Mouse (Mus musculus): ENCODE measurements around the gene Scamp1. TPM values are rescaled to one million over a fixed set of nuclear protein-coding genes. Genes with fewer than 3 reads are reported as not detected.

Scamp1 gene
- polyA plus RNA-seq, 1 experiment = 29.2 TPM

DNA sequence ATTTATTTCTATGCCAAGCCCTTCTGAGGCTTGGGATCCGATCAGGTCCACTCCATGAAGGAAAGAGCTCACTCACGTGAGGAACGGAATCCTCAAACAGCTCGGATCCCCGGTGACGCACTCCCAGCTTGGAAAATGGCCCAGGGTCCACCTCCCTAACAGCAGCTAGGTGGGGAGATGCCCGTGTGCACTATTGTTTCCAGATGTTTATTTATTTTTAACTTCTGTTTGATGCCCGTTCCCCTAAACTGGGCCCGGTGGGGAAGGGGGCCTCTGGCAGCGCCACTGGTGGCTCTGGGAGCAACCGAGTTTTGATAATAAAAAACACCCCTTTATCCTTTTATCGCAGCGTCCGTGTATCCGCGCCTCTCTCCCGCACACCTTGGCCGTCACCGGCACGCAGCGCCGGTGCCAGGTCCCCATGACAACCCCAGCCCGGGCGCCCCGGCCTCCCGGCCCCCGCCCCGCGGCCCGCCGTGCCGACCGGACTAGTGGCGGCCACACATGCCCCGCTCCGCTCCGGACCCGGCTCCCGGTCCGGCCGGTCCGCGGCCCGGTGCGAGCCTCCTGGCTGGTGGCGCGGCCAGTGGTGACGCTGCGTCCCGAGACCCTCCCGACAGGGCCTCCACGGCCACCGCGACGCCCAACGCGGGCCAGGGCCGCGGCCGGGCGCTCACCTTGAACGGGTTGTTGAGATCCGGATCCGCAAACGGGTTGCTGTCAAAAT, 951 bp downstream of the Scamp1 start:
- DNase-seq = peak; percentile 60
- peaks cover 3% of the 10 kb centered on the region; the same call in 1 of the 2 replicates for H3K4me1 ChIP-seq (ENCODE audit: control insufficient read depth, insufficient read depth, low read length)
- no peak for TF ChIP-seq CTCF (IDR thresholded peaks at IDR 0.05; ENCODE audit: insufficient read depth, low read length)
- no peak for TF ChIP-seq POLR2A (IDR thresholded peaks at IDR 0.05; ENCODE audit: borderline replicate concordance, extremely low read depth, low read depth, low read length)
- under 1% methylated on average over 60 of the region's 65 CpGs for WGBS
- H3K4me3 ChIP-seq (replicated peaks; ENCODE audit: extremely low read depth, low read depth, low read length) = peak overlapping the region; percentile 82

DNA sequence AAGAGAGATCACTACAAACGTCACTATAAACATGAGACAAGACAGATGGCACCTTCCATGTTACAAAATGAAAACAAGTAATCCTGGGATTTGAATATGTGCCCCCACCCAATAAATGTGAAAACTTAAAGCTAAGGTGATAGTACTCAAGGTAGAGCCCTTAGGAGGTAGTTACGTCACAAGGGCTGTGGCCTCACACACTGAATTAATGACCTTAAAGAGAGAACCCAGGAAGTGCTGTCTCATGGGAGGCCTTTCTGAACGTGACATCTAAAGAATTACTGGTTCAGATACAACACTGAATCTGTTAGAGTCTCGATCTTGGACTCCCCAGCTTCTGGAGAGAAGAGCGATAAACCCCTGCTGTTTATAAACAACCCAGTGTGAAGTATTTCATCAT, 6.2 kb downstream of the Scamp1 start:
- Histone ChIP-seq H3K4me1 (ENCODE audit: control insufficient read depth, insufficient read depth, low read length) (peaks cover 3% of the 10 kb centered on the region), H3K4me3 (replicated peaks; ENCODE audit: extremely low read depth, low read depth, low read length) (no peak overlapping the region)
- DNase-seq = no peak
- TF ChIP-seq CTCF (IDR thresholded peaks at IDR 0.05; ENCODE audit: insufficient read depth, low read length) = no peak
- no peak for TF ChIP-seq POLR2A (IDR thresholded peaks at IDR 0.05; ENCODE audit: borderline replicate concordance, extremely low read depth, low read depth, low read length)
- WGBS = 51% methylated on average over 5 of the region's 5 CpGs

DNA sequence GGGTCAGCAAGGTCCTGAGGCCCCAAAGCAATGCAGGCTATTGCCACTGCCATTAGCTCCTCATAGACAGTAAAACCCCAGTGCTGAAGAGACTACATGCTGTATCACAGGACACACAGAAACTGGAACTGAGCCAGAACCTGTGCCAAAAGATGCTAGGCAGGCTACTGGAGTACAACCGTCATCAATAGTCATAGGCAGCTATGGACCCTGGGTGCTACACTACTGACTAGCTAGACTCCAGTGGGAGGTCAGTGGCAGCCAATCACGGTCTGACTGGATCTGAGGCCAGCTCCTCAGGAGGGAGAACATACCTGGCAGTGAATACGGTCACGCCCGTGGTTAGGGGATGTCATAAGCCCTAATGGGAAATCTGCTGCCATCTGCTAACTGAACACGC, 14.4 kb downstream of the Scamp1 start:
- 96% methylated on average over 6 of the region's 6 CpGs for WGBS
- no peak for TF ChIP-seq POLR2A (IDR thresholded peaks at IDR 0.05; ENCODE audit: borderline replicate concordance, extremely low read depth, low read depth, low read length)
- no peak for TF ChIP-seq CTCF (IDR thresholded peaks at IDR 0.05; ENCODE audit: insufficient read depth, low read length)
- no peak overlapping the region for H3K4me3 ChIP-seq (replicated peaks; ENCODE audit: extremely low read depth, low read depth, low read length)
- no peak for DNase-seq
- H3K4me1 ChIP-seq (ENCODE audit: control insufficient read depth, insufficient read depth, low read length) = peaks cover 6% of the 10 kb centered on the region

DNA sequence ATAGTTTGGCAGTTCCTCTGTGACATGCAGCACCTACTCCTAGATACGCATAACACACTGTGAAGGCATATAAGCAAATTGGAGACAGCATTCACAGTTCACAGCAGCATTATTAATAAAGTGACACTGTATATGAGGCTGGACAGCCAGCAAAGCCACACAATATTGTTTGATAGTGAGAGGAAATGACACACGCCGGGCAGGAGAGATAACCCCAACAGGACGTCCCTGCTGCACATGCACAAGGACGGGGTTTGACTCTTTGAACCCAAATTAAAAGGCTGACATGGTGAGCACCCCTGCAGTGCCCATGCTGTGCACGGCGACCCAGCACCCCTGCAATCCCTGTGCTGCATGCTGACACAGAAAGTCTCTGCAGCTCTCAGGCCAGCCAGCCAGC, 17.5 kb downstream of the Scamp1 start:
- peaks cover 6% of the 10 kb centered on the region for H3K4me1 ChIP-seq (ENCODE audit: control insufficient read depth, insufficient read depth, low read length)
- no peak overlapping the region for H3K4me3 ChIP-seq (replicated peaks; ENCODE audit: extremely low read depth, low read depth, low read length)
- TF ChIP-seq CTCF (IDR thresholded peaks at IDR 0.05; ENCODE audit: insufficient read depth, low read length) = no peak
- TF ChIP-seq POLR2A (IDR thresholded peaks at IDR 0.05; ENCODE audit: borderline replicate concordance, extremely low read depth, low read depth, low read length) = no peak
- WGBS = 32% methylated on average over 7 of the region's 7 CpGs
- no peak for DNase-seq

DNA sequence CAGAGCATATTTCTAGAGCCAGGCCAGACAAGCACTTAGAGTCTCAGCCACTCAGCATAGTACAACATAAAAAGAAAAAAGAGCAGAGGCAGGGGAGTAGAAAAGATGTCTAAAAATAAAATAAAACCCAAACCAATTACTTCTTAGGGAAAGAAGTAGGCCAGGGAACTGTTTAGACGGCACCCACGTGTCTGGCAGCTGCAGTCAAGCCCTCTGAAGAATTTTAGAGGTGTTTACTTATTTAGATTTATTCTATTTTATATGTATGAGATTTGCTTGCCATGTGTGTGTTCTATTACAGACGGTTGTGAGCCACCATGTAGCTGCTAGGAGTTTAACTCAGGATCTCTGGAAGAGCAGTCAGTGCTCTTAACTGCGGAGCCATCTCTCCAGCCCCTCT, 18.5 kb downstream of the Scamp1 start:
- H3K4me3 ChIP-seq (replicated peaks; ENCODE audit: extremely low read depth, low read depth, low read length) = no peak overlapping the region
- no peak for TF ChIP-seq CTCF (IDR thresholded peaks at IDR 0.05; ENCODE audit: insufficient read depth, low read length)
- no peak for TF ChIP-seq POLR2A (IDR thresholded peaks at IDR 0.05; ENCODE audit: borderline replicate concordance, extremely low read depth, low read depth, low read length)
- H3K4me1 ChIP-seq (ENCODE audit: control insufficient read depth, insufficient read depth, low read length) = peaks cover 6% of the 10 kb centered on the region
- DNase-seq = no peak
- WGBS = 58% methylated on average over 4 of the region's 4 CpGs

DNA sequence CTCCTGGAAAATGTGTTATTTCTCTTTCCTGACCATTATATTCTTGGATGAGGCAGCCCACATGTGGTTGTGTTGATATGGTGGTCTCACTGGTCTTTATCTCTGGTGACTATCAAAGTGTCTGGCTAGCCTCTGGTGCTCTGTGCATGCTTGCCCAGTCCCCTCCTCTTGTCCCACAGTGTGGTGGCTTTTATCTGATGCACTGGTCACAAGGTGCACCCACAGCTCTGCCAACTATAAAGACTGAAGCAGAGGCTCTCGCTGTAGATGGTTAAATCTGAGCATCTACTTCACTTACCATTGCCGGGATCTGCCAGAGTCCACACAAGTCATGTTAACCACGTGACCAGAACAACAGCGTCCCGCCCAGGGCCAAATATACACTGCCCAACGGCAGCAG, 19.1 kb downstream of the Scamp1 start:
- 86% methylated on average over 6 of the region's 6 CpGs for WGBS
- Histone ChIP-seq H3K4me1 (ENCODE audit: control insufficient read depth, insufficient read depth, low read length) (peaks cover 6% of the 10 kb centered on the region), H3K4me3 (replicated peaks; ENCODE audit: extremely low read depth, low read depth, low read length) (no peak overlapping the region)
- DNase-seq = no peak
- TF ChIP-seq POLR2A (IDR thresholded peaks at IDR 0.05; ENCODE audit: borderline replicate concordance, extremely low read depth, low read depth, low read length) = no peak
- no peak for TF ChIP-seq CTCF (IDR thresholded peaks at IDR 0.05; ENCODE audit: insufficient read depth, low read length)

DNA sequence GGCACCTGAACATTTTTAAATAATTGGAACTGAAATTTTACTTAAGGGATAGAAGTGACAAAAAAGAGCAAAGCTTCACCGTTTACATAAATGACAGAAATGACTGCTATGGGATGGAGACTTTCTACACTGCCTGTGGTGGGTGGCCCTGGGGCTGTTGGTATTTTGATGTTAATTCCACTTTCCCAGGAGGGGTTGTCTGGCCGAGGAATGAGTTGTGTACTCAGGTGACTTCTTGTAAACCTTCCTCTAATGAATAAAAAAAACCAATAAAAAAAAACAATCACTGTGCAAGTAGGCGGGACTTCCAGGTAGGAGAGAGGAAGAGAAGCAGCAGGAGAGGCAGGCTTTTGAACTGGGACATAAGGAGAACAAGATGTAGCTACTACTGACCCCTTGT, 20.4 kb downstream of the Scamp1 start:
- H3K4me1 ChIP-seq (ENCODE audit: control insufficient read depth, insufficient read depth, low read length) = peaks cover 6% of the 10 kb centered on the region
- TF ChIP-seq POLR2A (IDR thresholded peaks at IDR 0.05; ENCODE audit: borderline replicate concordance, extremely low read depth, low read depth, low read length) = no peak
- no peak for TF ChIP-seq CTCF (IDR thresholded peaks at IDR 0.05; ENCODE audit: insufficient read depth, low read length)
- WGBS = 84% methylated on average over 3 of the region's 3 CpGs
- no peak for DNase-seq
- H3K4me3 ChIP-seq (replicated peaks; ENCODE audit: extremely low read depth, low read depth, low read length) = no peak overlapping the region

DNA sequence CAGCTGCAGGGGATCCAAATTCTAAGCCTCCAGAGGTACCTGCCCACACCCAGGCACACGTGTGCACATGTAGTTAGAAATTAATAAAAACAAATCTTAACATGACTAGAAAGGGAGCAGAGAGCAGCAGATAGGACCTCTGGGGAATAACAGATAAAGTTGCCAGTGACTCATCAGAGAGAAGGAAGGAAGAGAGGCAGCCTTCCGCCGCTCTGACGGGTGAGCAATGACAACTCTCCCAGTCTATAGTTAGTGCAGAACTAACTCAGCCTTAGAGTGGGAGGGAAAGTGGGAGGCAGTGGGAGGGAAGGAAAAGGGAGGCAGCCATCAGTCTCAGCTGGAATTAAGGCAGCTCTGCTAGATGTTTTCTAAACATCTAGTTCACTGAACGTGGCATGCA, 21.7 kb downstream of the Scamp1 start:
- H3K4me3 ChIP-seq (replicated peaks; ENCODE audit: extremely low read depth, low read depth, low read length) = no peak overlapping the region
- peaks cover 6% of the 10 kb centered on the region for H3K4me1 ChIP-seq (ENCODE audit: control insufficient read depth, insufficient read depth, low read length)
- WGBS = 52% methylated on average over 5 of the region's 5 CpGs
- no peak for TF ChIP-seq POLR2A (IDR thresholded peaks at IDR 0.05; ENCODE audit: borderline replicate concordance, extremely low read depth, low read depth, low read length)
- no peak for TF ChIP-seq CTCF (IDR thresholded peaks at IDR 0.05; ENCODE audit: insufficient read depth, low read length)
- DNase-seq = no peak

DNA sequence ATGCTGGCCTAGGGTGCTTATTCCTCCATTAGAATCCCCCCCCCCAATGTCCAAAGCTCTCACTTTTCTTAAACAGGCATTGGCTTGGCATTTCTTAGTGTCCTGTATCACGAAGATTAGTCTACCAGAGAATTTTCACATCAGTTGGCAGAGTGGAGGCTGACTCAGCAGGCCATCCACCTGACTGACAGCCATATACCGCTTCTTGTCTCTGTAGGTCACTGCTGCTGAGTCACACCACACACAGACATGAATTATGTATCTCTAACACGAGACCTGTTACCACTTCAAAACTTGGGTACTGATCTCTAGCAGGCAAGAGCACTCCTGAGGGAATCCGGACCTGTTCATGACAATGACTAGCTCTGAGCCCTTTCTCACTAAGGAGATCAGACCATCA, 23.1 kb downstream of the Scamp1 start:
- no peak for DNase-seq
- TF ChIP-seq CTCF (IDR thresholded peaks at IDR 0.05; ENCODE audit: insufficient read depth, low read length) = no peak
- no peak for TF ChIP-seq POLR2A (IDR thresholded peaks at IDR 0.05; ENCODE audit: borderline replicate concordance, extremely low read depth, low read depth, low read length)
- Histone ChIP-seq H3K4me3 (replicated peaks; ENCODE audit: extremely low read depth, low read depth, low read length) (no peak overlapping the region), H3K4me1 (ENCODE audit: control insufficient read depth, insufficient read depth, low read length) (peaks cover 2% of the 10 kb centered on the region; the same call in 1 of the 2 replicates)
- 74% methylated on average over 4 of the region's 4 CpGs for WGBS

DNA sequence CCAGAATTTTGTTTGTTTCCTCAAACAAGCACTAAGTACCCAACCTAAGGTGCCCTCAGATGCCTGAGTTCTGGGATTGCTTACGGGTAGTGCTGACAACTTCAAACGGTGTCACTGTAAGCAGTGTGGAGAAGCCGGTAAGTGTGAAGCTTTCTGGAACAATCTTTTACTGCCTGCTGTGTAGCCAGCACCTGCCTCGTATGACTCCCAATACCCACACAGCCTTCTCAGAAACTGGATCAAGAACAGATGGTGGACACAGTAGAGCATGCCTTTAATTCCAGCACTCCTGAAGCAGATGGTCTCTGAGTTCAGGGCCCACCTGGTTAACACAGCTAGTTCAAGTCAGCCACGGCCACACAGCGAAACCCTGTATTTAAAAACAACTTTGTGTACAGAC, 24.0 kb downstream of the Scamp1 start:
- H3K4me1 ChIP-seq (ENCODE audit: control insufficient read depth, insufficient read depth, low read length) = peaks cover 5% of the 10 kb centered on the region; the same call in 1 of the 2 replicates
- DNase-seq = no peak
- H3K4me3 ChIP-seq (replicated peaks; ENCODE audit: extremely low read depth, low read depth, low read length) = no peak overlapping the region
- no peak for TF ChIP-seq POLR2A (IDR thresholded peaks at IDR 0.05; ENCODE audit: borderline replicate concordance, extremely low read depth, low read depth, low read length)
- no peak for TF ChIP-seq CTCF (IDR thresholded peaks at IDR 0.05; ENCODE audit: insufficient read depth, low read length)
- WGBS = 71% methylated on average over 6 of the region's 6 CpGs

All from lung, adult 2 months (tissue).